Mouse (Mus musculus) lung, postnatal 0 days (tissue): ENCODE data around the gene Ugt1a9.
"Not testable (repeated sequence)": the region's sequence is repeated elsewhere in the genome, so short reads cannot be mapped to it uniquely, and the experiment has no call there.

Experiments used
- CTCF ChIP-seq: IDR thresholded peaks from 2 replicates; pipeline ENCODE4 v1.5.1; 2016; ENCODE audit warnings: antibody characterized with exemption, mild to moderate bottlenecking
- EP300 ChIP-seq: IDR thresholded peaks from 2 replicates; pipeline ENCODE4 v1.6.1; 2016; ENCODE audit warnings: antibody characterized with exemption, mild to moderate bottlenecking, control low read depth

DNA sequence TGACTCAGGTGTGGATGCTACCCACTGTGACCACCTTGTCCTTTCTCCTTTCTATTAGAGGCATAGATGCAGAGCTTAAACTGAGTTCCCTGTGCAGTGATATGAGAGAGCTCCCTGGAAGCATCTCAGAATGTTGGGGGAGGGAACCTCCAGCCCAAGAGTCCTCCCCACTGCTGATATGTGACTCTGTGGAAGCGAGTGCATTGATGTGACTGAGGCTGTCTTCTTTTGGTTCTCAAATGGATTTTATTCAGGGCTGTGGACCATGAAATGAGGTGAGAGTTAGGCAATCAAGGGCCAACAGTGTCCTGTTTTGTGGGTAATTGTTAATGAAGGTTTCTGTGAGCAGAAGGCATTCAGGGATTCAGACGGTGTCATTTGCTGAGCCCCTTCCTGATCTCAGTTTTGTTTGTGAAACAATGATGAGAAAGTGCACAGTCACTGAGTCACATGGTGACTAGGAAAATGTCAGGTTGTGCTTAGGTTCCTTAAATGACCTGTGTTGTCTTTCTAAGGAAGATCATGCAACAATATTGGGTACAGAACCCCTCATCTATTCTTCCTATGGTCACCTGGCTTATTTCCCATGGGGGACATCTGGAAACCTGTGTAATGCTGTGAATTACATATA is 4.0 kb upstream of the Ugt1a9 start:
- not testable (repeated sequence) for TF ChIP-seq CTCF, EP300
